Mouse (Mus musculus) 3134 (cell line): ENCODE data around the gene Mtfr1l.
A peak's percentile ranks its signal among the peaks of the same experiment; 100 is the strongest.
"Not testable (repeated sequence)": the region's sequence is repeated elsewhere in the genome, so short reads cannot be mapped to it uniquely, and the experiment has no call there.

Experiments
- DNase-seq: peaks from one replicate; pipeline ENCODE4 v3.0.0-alpha.2; 2011; ENCODE audit warnings: low spot score; ENCODE audit not compliant: insufficient read length; ENCODE audit errors: extremely low read depth

Mtfr1l gene

DNA sequence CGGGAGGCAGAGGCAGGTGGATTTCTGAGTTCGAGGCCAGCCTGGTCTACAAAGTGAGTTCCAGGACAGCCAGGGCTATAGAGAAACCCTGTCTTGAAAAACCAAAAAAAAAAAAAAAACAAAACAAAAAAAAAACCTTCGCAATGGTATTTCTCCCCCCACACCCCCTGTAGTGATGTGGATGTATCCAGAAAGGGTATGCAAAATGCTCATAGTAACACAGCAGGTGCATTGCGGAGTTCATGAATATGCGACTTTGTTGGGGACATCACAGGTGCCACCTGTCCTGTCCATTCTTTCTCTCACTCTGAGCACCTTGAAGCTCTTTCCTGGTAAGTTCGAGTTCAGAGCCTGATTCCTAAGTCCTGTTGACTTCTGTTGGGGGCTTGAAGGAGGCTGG is 41.0 kb downstream of the Mtfr1l start:
- not testable (repeated sequence) for DNase-seq

DNA sequence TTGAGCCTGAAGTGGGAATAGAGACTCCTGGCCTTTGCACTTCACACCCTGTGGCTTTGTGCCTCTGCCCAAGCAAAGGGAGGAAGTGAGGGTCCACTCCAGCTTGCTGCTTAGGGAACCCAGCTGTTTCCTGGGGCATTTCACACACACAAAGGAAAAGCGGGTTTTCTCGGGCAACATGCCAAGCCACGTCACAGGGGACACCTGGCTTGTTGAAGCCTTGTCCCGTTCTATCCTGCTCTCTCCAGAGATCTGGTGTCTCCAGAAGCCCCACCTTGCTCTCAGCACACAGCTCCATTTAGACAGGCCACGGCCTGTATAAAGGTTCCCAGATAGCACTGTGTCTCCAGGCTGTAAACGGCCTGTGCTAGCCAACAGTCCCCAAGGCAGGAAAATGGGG is 43.5 kb downstream of the Mtfr1l start:
- DNase-seq = no peak

GRCm38 (mm10) chr4:134489986-134490665 is 45.1 kb downstream of the Mtfr1l start:
- no peak for DNase-seq

DNA sequence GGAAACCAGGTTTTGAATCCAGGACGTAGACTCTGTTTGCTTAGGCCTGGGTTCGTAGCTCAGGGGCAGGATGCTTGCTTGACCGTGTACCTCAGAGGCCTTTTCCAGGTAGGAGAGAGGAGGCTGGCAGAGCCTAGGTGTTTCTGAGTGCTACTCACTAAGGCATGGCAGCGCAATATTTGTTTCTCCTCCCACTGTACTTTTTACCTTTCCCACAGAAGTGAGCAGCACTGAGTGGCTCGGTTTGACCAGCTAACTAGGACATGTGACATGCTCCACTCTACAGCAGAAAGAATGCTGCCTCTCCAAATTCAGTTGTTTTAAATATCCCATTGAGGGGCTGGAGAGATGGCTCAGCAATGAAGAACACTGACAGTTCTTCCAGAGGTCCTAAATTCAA is 47.0 kb downstream of the Mtfr1l start:
- DNase-seq = no peak

- DNase-seq = no peak
These were observed 49.9 kb downstream of the Mtfr1l start for GRCm38 (mm10) chr4:134485151-134485900.

GRCm38 (mm10) chr4:134484231-134484630 is 51.0 kb downstream of the Mtfr1l start:
- DNase-seq = no peak

DNA sequence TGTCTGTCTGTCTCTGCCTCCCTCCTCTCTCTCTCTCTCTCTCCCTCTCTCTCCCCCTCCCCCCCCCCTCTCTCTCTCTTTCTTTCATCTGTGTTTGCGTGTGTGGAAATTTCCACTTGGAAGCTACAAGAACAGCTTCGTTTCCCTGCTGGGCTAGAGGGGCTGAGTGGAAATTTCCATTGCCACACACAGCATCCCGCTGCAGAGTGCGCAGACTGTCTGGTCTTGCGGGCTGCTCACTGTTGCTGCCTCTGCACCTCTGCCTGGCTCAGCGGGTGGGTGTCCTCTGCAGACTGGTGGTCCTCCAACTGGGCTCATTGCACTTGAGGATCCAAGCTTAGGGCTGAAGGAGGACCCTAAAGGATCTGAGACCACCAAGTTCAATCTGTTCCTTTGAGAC is 51.5 kb downstream of the Mtfr1l start:
- no peak for DNase-seq

DNA sequence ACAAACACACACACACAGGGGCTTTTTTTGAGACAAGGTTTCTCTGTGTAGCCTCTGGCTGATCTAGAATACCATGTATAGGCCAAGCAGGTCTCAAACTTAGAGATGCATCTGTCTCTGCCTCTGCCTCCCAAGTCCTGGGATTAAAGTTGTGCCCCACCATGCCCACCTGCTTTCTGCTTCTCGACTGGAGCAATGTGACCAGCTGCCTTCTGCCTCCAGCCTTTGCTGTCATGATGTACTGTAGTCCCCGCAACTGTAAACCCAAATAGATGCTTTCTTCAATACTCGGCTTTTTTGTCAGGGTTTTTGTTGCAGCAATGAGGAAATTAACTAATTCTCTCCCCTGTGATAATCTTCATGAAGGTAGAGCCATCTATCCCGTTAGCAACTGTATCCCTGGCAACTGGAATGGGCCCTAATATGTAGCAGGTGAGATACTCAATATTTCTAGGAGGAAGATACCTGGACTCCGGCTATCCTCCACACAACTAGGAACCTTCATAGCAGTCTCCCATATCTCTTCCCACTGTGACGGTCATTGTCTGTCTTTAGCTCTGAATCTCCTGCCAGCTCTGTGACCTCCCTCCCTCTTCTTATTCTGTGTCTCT is 52.0 kb downstream of the Mtfr1l start:
- DNase-seq = no peak

DNA sequence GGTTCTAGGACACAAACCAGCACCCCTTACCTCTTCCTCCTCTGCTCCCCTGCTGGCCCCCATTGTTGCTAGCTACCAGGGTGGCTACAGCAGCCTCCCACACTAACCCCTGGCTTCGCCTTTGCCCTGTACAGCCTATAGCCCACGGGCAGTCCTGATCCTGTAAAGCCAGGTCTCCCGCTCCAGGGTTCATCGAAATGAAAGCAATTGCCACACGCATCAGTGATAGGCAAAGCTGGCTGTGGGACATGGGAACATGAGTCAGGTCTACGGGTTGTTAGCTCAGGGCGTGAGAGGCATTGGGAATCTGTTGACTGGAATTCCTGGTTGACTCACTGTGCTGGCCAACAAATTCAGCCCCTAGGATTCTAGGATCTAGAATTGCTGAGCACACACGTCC is 52.7 kb downstream of the Mtfr1l start:
- DNase-seq = peak; percentile 50

- DNase-seq = no peak
These were observed 53.9 kb downstream of the Mtfr1l start for GRCm38 (mm10) chr4:134481270-134481669.

GRCm38 (mm10) chr4:134480864-134481263 is 54.3 kb downstream of the Mtfr1l start:
- DNase-seq = no peak

DNA sequence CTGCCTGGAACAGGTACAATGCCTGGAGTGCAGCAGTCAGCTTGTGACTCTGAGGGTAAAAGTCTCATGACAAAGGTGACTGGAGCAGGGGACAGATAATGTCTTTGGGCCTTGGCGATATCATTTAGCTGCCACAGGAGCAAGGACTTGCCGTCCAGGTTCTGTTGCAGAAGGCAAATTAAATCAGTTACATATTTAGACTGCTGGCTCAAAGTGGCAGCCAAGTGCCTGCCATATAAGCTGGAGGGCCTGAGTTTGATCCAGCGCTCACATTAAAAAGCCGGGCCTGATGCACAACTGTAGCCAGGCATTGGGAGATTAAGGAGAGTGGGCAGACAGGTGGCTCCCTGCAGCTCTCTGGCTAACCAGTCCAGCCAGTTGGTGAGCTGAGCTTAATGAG is 55.3 kb downstream of the Mtfr1l start:
- DNase-seq = no peak

DNA sequence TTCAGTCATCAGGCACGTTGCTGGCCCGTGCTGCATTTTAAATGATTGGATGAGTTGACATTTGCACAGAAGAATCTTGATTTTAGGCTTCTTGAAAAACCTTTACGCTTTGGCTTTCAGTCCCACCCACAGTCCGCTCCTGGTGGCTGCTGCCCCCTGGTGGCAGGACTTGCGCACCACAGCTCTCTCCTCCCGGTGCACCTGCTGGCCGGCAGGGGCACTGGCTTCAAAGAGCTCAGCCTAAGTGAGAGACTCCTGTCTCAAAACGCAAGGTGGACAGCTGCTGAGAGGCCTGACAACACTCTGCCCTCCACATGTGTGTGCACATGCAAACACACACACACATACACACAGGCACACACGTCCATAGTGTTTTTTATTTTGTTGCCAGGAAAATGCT is 57.2 kb downstream of the Mtfr1l start:
- peak; percentile 87 for DNase-seq

- peak; percentile 56 for DNase-seq
These were observed 58.3 kb downstream of the Mtfr1l start for GRCm38 (mm10) chr4:134476899-134477298.
